Mouse (Mus musculus) liver, adult 2 months (tissue): ENCODE results near the gene Mid2.

Source experiments
- CTCF ChIP-seq: fragments of 200-500 bp; IDR thresholded peaks from 2 replicates; pipeline ENCODE4 v1.5.1; 2011; ENCODE audit warnings: low read depth, low read length, control low read depth
- POLR2A ChIP-seq: fragments of 200-500 bp; IDR thresholded peaks from 2 replicates; pipeline ENCODE4 v1.6.1; 2011; ENCODE audit warnings: low read length, control low read depth; ENCODE audit not compliant: insufficient read depth; ENCODE audit errors: extremely low read depth

- no peak for TF ChIP-seq CTCF
- TF ChIP-seq POLR2A: no peak
Observed at GRCm38 (mm10) chrX:140743213-140743612, 78.8 kb downstream of the Mid2 start.
